Mouse (Mus musculus): ENCODE results near the gene Gm3238. TPM values are rescaled to one million over a fixed set of nuclear protein-coding genes. Genes with fewer than 3 reads are reported as not detected.
"Not testable (repeated sequence)": the region's sequence is repeated elsewhere in the genome, so short reads cannot be mapped to it uniquely, and the experiment has no call there.

Gene Gm3238
- total RNA-seq, 2 experiments from 2014 or later: not detected

DNA sequence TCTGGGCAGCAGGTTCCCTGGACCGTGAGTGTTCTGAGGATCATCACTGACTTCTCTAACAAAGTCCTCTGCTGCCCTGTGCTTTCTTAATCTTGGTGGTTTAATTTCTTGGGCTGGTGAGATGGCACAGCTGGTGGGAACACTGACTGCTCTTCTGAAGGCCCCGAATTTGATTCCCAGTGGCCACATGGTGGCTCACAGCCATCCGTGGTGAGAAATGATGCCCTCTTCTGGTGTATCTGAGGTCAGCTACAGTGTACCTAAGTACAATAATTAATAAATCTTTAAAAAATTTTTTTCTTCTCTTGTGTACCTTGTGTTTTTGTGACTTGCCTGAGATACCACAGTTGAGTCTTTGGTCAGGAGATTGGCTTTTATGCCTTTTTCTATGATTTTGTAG is 18.8 kb downstream of the Gm3238 start:
- DNase-seq (ENCODE audit: low spot score in 2 of 2); intact Hi-C loops (cut with DNase I): not testable (repeated sequence)

DNA sequence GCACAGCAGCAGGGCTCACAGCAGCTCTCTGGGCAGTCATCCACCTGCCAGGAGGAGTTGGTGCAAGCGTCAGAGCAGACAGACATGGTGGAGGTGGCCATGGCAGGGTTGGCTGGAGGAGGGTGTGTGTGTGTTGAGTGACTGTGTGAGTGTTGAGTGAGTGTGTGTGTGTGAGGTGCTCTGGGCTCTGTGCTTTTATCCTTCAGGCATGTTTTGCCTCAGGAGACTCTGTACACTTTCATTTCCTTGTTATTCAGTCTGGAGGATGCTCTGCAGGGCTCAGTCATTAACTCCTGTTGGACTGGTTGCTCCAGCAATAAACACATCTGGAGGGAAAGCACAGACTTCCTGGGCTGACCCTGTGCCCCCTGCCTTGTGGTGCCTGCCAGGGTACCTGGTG is 19.9 kb downstream of the Gm3238 start, which contains the start of gene Gm9736:
Gene Gm9736 (minus strand): TSS at position 101 of the 400 bp plus-strand sequence.
- intact Hi-C loops (cut with DNase I); DNase-seq (ENCODE audit: low spot score in 2 of 2): not testable (repeated sequence)

DNA sequence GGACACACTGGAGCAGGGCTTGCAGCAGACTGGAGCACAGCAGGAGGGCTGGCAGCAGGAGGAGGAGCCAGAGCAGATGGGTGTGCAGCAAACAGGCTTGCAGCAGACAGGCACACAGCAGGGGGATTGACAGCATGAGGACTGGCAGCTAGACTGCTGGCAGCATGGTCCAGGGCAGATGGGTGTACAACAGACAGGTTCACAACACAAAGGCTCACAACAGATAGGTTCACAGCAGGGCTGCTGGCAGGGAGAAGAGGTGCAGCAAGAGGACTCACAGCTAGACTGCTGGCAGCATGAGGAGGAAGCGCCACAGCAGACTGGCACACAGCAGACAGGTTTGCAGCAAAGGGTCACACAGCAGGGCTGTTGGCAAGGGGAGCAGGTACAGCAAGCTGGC is 20.4 kb downstream of the Gm3238 start:
- DNase-seq (ENCODE audit: low spot score in 2 of 2); intact Hi-C loops (cut with DNase I): not testable (repeated sequence)

DNA sequence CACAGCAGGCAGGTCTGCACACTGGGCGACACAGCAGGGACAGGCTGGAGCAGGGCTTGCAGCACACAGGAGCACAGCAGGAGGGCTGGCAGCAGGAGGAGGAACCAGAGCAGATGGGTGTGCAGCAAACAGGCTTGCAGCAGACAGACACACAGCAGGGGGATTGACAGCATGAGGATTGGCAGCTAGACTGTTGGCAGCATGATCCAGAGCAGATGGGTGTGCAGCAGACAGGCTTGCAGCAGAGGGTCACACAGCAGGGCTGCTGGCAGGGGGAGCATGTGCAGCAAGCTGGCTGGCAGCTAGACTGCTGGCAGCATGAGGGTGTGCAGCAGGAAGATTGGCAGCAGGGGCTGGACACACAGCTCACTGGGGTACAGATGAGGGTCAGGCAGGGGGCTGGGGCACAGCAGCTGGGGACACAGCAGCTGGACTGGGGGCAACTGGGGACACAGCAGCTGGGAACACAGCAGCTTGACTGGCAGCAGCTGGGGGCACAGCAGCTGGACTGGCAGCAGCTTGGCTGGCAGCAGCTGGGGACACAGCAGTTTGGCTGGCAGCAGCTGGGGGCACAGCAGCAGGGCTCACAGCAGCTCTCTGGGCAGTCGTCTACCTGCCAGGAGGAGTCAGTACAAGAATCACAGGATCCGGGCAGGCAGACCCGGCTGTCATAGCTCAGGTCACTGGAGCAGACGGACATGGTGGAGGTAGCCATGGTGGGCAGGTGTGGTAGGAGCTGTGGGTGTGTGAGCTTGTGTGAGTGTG is 29.0 kb downstream of the Gm3238 start, which contains the start of gene Gm18596:
Gene Gm18596 (minus strand): TSS at position 715 of the 765 bp plus-strand sequence.
- DNase-seq (ENCODE audit: low spot score in 2 of 2); intact Hi-C loops (cut with DNase I): not testable (repeated sequence)

DNA sequence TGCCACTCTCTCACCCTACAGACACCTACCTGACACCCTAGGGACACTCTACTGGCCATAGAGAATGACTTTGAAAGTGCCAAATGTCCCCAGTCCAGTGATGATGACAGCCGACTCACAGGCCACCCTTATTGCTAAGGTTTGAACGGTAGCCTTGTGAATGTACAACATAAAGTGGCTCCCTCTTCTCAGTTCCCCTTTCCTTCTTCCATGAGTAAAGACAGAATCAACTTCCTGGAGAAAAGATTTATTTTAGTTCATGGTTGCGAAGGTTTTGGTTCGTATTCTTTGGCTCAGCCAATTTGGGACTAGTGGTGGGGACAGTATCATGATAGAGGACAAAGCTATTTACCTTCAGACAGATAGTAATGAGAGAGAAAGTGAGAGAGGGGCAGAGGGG is 32.2 kb downstream of the Gm3238 start:
- DNase-seq (ENCODE audit: low spot score in 2 of 2): no peak
- intact Hi-C loops (cut with DNase I): no loop called here

DNA sequence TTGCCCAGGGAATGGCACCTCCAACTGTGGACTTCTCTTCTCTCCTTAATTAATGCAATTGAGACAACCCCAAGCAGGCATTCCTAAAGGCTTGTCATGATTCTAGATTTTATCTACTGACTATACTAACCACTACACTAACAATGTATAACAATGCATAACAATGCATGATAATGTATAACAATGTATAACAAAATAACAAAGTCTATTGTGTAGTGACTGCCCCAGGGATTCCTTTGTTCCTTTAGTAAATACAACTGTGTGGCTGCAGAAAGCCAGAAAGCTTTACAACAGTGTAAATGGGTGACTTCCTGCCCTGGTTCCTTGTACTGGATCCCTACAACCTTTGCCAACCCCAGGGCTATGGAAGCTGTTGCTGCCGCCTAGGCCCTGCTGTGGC is 35.2 kb downstream of the Gm3238 start:
- intact Hi-C loops (cut with DNase I): no loop called here
- DNase-seq (ENCODE audit: low spot score in 2 of 2): no peak

DNA sequence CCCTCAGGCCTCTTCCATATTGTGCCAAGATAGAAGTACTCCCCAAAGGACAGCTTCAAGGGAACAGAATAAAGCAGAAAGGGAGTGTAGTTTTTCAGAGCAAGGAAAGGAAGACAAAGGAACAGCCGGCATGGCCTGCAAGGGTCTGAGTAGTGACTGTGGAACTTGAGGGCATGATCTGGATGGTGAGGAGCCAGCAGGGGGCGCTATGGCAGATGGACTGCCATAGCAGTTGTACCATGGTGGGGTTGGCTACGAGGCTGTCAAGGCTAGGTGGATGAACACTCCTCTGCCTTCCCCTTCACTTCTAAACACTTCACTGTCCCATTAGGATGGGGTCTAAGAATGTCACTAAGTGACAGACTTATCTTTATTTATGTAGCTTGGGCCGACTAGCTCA is 41.9 kb downstream of the Gm3238 start:
- no peak for DNase-seq (ENCODE audit: low spot score in 2 of 2)
- intact Hi-C loops (cut with DNase I): no loop called here

DNA sequence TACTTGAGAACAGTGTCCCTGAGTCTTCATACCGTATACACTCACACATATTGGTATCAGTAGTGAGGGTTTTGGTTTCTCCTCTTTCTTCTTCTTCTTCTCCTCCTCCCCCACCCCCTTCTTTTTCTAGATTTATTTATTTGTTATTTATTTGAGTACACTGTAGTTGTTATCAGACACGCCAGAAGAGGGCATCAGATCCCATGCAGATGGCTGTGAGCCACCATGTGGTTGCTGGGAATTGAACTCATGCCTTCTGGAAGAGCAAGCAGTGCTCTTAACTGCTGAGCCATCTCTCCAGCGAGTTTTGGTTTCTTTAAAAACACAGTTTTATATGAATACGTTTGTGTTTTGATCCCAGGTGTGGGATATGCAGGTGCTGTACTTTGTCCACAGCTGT is 42.8 kb downstream of the Gm3238 start:
- intact Hi-C loops (cut with DNase I): no loop called here
- DNase-seq (ENCODE audit: low spot score in 2 of 2): no peak

DNA sequence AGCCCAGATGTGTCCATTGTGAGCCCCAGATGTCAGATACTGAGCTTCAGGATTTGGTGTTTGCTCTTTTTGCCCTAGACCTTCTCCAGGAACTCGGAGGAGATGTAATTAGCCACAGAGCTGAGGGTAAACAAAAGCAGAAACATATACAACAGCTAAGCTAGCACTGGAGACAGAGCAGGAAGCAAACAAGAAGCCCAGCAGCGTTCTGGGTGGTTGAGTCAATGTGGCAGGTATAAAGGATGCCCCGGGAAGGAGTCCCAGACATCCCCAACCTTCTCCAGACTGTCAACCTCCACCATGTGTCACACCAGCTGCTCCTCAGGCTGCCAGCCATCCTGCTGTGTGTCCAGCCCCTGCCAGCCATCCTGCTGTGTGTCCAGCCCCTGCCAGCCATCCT is 44.9 kb downstream of the Gm3238 start, which contains the start of gene Gm10100:
Gene Gm10100 (plus strand): TSS at position 301 of the 400 bp plus-strand sequence.
- intact Hi-C loops (cut with DNase I): no loop called here
- no peak for DNase-seq (ENCODE audit: low spot score in 2 of 2)

DNA sequence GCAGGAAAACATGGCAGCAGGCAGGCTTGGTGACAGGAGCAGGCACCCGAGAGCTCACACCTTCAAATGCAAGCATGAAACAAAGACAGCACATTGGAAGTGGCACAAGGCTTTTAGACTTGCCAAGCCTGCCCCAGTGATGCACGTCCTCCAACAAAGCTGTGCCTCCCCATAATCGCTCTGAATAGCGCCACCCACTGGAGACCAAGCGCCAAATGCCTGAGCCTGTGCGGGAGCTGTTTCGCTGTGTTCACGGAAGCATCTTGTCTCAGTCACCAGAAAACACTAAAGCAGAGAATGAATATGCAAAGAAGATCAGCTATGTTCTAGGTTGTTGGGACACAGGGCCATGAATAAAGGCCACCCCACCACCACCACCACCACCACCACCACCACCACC is 46.3 kb downstream of the Gm3238 start:
- no peak for DNase-seq (ENCODE audit: low spot score in 2 of 2)
- intact Hi-C loops (cut with DNase I): no loop called here

Other genes with a start within 250 kb of the Gm3238 start
- 1 to 10 TPM; 2.9 to 3.4 TPM for gene Itgb2, start 241.1 kb downstream of the Gm3238 start, total RNA-seq (2021)
- 10 to 100 TPM; 71.2 to 88.3 TPM for gene Pttg1ip, start 189.6 kb downstream of the Gm3238 start, total RNA-seq (2021)
- 100 to 1,000 TPM; 140 to 168 TPM for gene Sumo3, start 165.2 kb downstream of the Gm3238 start, total RNA-seq (2021)
- gene Gm49325, start 165.1 kb downstream of the Gm3238 start, total RNA-seq (2021): 10 to 100 TPM in 1 of 2 experiments, 1 to 10 TPM in 1; 9.8 to 18.2 TPM
- 10 to 100 TPM; 46.2 to 46.4 TPM for gene Ube2g2, start 149.1 kb downstream of the Gm3238 start, total RNA-seq (2021)
- gene Tspear, start 84.8 kb downstream of the Gm3238 start, total RNA-seq (2021): under 1 TPM in 1 of 2 experiments, not detected in 1; 0.25 TPM
- not detected for gene Gm19402, start 80.6 kb downstream of the Gm3238 start, total RNA-seq (2021)
- not detected for gene Gm9508, start 74.1 kb downstream of the Gm3238 start, total RNA-seq (2021)
- gene Gm10272, start 64.7 kb downstream of the Gm3238 start, total RNA-seq (2021): not detected
- gene Gm10024, start 59.9 kb downstream of the Gm3238 start, total RNA-seq (2021): not detected
- not detected for gene Gm10142, start 55.5 kb downstream of the Gm3238 start, total RNA-seq (2021)
- not detected for gene Krtap12-1, start 50.7 kb downstream of the Gm3238 start, total RNA-seq (2021)
- gene Gm10100, start 44.8 kb downstream of the Gm3238 start, total RNA-seq (2021): not detected
- not detected for gene Gm18596, start 28.7 kb downstream of the Gm3238 start, total RNA-seq (2021)
- gene Gm9736, start 20.0 kb downstream of the Gm3238 start, total RNA-seq (2021): not detected
- gene Gm3233, start 11.6 kb downstream of the Gm3238 start, total RNA-seq (2021): not detected
- gene Gm7138, start 5.6 kb upstream of the Gm3238 start, total RNA-seq (2021): not detected
- gene Gm3250, start 11.2 kb upstream of the Gm3238 start, total RNA-seq (2021): not detected
- gene Gm7137, start 16.9 kb upstream of the Gm3238 start, total RNA-seq (2021): not detected
- not detected for gene Gm9639, start 23.8 kb upstream of the Gm3238 start, total RNA-seq (2021)
- not detected for gene Gm19668, start 27.8 kb upstream of the Gm3238 start, total RNA-seq (2021)
- gene Gm9507, start 40.5 kb upstream of the Gm3238 start, total RNA-seq (2021): not detected
- not detected for gene Gm2696, start 43.4 kb upstream of the Gm3238 start, total RNA-seq (2021)
- not detected for gene Krtap10-4, start 55.8 kb upstream of the Gm3238 start, total RNA-seq (2021)
- gene Krtap10-10, start 64.6 kb upstream of the Gm3238 start, total RNA-seq (2021): not detected
- not detected for gene Gm36176, start 75.5 kb upstream of the Gm3238 start, total RNA-seq (2021)
- gene Gm10318, start 81.5 kb upstream of the Gm3238 start, total RNA-seq (2021): not detected
- gene Gm3285, start 90.7 kb upstream of the Gm3238 start, total RNA-seq (2021): not detected
- gene Lrrc3, start 131.2 kb upstream of the Gm3238 start, total RNA-seq (2021): 10 to 100 TPM; 11.7 to 12.6 TPM
- 10 to 100 TPM; 40.4 to 44.2 TPM for gene Trpm2, start 199.2 kb upstream of the Gm3238 start, total RNA-seq (2021)
- 10 to 100 TPM; 32.7 to 38.1 TPM for gene 1810043G02Rik, start 207.2 kb upstream of the Gm3238 start, total RNA-seq (2021)
- gene Pfkl, start 238.8 kb upstream of the Gm3238 start, total RNA-seq (2021): 100 to 1,000 TPM; 149 to 153 TPM